Mouse (Mus musculus) spleen, postnatal 0 days (tissue): Measurements from ENCODE around the gene Gm14412. TPM values are rescaled to one million over a fixed set of nuclear protein-coding genes. Genes with fewer than 3 reads are reported as not detected.

Source experiments
- polyA plus RNA-seq: library from polyadenylated mRNA; unstranded; fragments of >200 nt; fragmentation: Nextera tagmentation; extraction: Ambion mirVana; gene quantifications from 2 replicates; pipeline ENCODE4 v1.2.1, GENCODE M21; 2015

Gm14412 gene
- polyA plus RNA-seq, result not detected in 2 replicates

DNA sequence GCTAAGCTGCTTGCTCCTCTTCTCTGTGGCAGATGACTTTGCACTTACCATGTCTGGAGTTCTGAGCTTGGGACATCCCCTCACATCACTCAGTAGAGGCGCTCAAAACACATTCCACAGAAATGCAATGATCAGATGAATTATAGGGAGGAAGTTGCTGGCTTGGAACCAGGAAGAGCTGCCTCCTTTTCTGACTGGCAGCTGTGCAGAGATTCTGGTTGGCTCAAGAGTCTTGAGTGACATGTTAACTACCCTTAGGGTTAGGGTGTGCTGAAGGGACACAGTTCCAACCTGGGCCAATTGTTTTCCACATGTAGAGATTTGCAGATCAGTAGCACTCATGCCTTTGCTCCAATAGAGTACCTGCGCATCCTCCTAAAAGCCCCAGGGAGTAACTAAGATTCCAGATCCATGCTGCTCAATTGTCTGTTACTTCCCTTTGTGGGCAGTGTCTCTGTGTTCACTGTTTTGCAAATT is at the start of gene Gm14412:
TSS of gene Gm14412 (minus strand) at position 51 of the 477 bp plus-strand sequence.

DNA sequence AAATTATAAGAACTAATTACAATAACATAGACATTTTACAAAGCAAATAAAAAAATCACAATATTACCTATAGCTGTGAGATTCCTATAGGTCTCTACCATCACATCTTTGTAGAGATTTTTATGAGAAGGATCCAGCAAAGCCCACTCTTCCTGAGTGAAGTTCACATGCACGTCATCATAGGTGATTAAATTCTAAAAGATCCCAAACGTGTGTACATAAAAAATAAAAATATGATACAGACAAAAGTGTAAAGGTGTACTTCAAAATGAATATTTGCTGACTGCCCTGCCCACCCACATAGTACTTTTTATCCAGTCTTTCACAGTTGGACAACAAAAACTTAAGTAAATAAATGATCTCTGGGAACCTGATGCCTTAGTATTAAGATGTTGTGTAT is 57.2 kb downstream of the Gm14412 start, which contains the start of gene Gm14409:
TSS of gene Gm14409 (minus strand) at position 101 of the 400 bp plus-strand sequence.

Other genes starting within 250 kb of the Gm14412 start
- not detected in 2 replicates for gene Gm14401, start 250.0 kb downstream of the Gm14412 start, polyA plus RNA-seq
- 8.3 and 9.8 TPM in 2 replicates for gene Gm14410, start 117.9 kb downstream of the Gm14412 start, polyA plus RNA-seq
- gene Gm14409, start 57.3 kb downstream of the Gm14412 start, polyA plus RNA-seq, result not detected in 2 replicates
- gene Gm14418, start 74.0 kb upstream of the Gm14412 start, polyA plus RNA-seq, result 0.94 and 1.8 TPM in 2 replicates
- 3.4 and 4.2 TPM in 2 replicates for gene Zfp970, start 140.4 kb upstream of the Gm14412 start, polyA plus RNA-seq
- gene Gm14403, start 173.9 kb upstream of the Gm14412 start, polyA plus RNA-seq, result 1.0 and 1.1 TPM in 2 replicates